Mouse (Mus musculus): Measurements from ENCODE around the gene Atrnl1. TPM values are rescaled to one million over a fixed set of nuclear protein-coding genes. Genes with fewer than 3 reads are reported as not detected.
"Not testable (repeated sequence)": the region's sequence is repeated elsewhere in the genome, so short reads cannot be mapped to it uniquely, and the experiment has no call there.

Atrnl1 gene
- total RNA-seq, 2 experiments from 2014 or later: 110 to 113 TPM

DNA sequence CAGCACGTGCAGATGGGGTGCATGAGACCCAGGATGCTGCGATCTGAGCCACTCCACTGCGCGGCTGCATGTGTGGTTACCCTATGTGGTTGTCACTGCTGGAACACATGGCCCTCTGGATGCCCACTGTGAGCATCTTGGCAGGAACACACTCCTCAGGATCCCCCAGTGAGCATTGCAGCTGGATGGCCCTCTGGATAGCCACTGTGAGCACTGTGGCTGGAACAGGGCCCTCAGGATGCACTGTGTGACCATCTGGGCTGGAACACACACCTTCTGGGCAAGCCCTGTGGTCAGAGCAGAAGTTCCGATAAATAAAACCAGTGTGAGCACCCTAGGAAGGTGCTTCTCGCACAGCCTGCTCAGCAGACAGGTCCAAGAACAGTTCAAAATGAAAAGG, 364.4 kb downstream of the Atrnl1 start:
- intact Hi-C loops (cut with DNase I): no loop called here

GRCm38 (mm10) chr19:57985918-57986900, 375.4 kb downstream of the Atrnl1 start:
- DNase-seq (ENCODE audit: extremely low spot score in 1 of 2, low spot score in 2 of 2): no peak
- intact Hi-C loops (cut with DNase I): no loop called here

More for the DNA sequence above, 364.4 kb downstream of the Atrnl1 start:
- DNase-seq (ENCODE audit: extremely low spot score in 1 of 2, low spot score in 2 of 2): no peak

DNA sequence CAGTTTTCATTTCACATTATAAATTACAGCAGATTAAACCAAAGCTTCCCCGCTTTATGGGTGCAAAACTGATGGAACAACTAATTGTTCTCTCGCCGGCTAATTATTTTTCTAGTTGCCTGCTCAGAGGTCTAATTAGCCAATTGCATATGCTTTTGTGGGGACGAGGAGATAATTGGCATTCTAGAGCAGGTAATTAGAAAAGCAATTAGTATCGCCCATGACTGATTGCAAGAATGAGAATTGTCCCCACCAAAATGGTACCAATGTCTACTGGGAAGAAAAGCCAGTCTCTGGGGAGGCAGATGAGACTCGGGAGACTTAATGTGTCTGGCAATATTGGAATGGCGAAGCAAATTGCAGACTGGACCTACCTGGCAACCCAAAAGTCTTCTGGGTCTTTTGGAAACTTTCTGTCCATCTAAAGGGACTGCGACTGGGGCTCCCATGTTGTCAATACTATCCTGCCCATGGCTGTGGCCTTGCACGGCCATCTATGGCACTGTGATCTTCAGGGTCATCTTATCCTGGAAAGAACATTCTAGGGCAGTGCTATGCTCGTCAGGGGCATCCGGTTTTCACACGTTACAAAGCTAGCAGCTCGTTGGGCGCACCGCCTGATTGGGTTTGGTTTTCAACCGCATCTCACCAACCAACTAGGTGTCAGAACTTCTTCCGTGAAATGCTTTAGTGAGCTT, 377.0 kb downstream of the Atrnl1 start:
- no peak for DNase-seq (ENCODE audit: extremely low spot score in 1 of 2, low spot score in 2 of 2)
- intact Hi-C loops (cut with DNase I): no loop called here

GRCm38 (mm10) chr19:57988559-57989093, 377.8 kb downstream of the Atrnl1 start:
- DNase-seq (ENCODE audit: extremely low spot score in 1 of 2, low spot score in 2 of 2): no peak
- intact Hi-C loops (cut with DNase I): no loop called here

- DNase-seq (ENCODE audit: extremely low spot score in 1 of 2, low spot score in 2 of 2): no peak
- intact Hi-C loops (cut with DNase I): no loop called here
These were observed 380.4 kb downstream of the Atrnl1 start for GRCm38 (mm10) chr19:57991099-57991760.

- intact Hi-C loops (cut with DNase I); DNase-seq (ENCODE audit: extremely low spot score in 1 of 2, low spot score in 2 of 2): not testable (repeated sequence)
These were observed 383.5 kb downstream of the Atrnl1 start for GRCm38 (mm10) chr19:57994174-57994833.

DNA sequence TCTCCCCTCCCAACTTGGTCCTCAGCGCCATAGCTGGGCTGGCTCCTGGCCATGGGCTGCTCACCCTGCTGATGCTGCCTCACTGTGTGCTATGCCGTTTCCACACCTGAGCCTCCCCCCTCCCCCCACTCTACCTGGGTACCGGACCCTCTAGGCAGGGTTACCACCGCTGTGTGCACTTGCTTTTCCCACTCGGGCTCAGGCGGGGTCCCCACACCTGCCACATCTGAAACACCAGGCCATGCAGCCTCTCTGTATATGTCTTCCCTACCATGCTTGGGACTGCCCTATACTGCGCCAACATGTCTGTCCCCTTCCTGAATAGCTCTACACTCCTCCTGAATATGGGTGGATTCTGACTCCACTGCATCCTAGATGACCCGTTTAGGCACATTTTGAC, 384.2 kb downstream of the Atrnl1 start:
- peak in 1 of 2 experiments; percentile 26 for DNase-seq (ENCODE audit: extremely low spot score in 1 of 2, low spot score in 2 of 2)
- intact Hi-C loops (cut with DNase I): no loop called here

DNA sequence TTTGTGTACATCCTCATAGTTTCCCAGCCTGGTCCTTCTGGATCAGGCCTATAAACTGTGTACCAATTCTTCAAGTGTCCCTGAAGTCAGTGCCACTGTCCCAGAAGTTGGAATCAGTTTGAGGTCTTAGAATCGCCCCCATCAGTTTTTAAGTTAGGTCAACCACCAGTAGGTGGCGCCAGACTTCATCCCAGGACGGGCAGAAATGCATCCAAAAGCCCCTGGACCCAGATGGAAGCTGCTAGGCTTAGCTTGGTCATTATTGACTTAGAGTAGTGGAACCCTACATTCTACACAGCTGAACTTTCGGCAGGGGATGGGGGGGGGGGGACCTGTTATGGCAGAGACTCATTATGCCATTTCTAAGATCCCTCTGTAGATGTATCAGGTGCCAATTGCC, 387.1 kb downstream of the Atrnl1 start:
- intact Hi-C loops (cut with DNase I): no loop called here
- DNase-seq (ENCODE audit: extremely low spot score in 1 of 2, low spot score in 2 of 2): peak in 1 of 2 experiments; percentile 51

DNA sequence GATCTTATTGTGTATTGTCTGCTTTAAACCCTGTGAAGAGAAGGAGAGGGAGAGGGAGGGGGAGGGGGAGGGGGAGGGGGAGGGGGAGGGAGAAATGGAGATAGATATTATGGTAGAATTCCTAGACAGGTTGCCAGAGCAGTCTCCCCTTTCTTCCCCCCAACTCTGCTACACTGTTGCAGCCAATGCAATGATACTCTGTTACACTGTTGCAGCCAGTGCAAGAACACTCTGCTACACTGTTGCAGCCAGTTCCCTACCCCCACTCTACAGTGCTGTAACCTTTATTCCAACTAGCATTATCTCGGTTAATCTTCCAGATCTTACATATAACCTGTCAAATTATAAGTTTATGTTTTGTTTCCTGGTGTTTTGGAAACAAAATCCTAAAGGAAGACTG, 400.8 kb downstream of the Atrnl1 start:
- DNase-seq (ENCODE audit: extremely low spot score in 1 of 2, low spot score in 2 of 2): no peak
- intact Hi-C loops (cut with DNase I): no loop called here

GRCm38 (mm10) chr19:58015741-58016140, 404.9 kb downstream of the Atrnl1 start:
- intact Hi-C loops (cut with DNase I): no loop called here
- no peak for DNase-seq (ENCODE audit: extremely low spot score in 1 of 2, low spot score in 2 of 2)

GRCm38 (mm10) chr19:58016561-58017453, 406.0 kb downstream of the Atrnl1 start:
- DNase-seq (ENCODE audit: extremely low spot score in 1 of 2, low spot score in 2 of 2): no peak
- intact Hi-C loops (cut with DNase I): no loop called here

- DNase-seq (ENCODE audit: extremely low spot score in 1 of 2, low spot score in 2 of 2): no peak
- intact Hi-C loops (cut with DNase I): no loop called here
These were observed 406.6 kb downstream of the Atrnl1 start for GRCm38 (mm10) chr19:58017468-58017867.

DNA sequence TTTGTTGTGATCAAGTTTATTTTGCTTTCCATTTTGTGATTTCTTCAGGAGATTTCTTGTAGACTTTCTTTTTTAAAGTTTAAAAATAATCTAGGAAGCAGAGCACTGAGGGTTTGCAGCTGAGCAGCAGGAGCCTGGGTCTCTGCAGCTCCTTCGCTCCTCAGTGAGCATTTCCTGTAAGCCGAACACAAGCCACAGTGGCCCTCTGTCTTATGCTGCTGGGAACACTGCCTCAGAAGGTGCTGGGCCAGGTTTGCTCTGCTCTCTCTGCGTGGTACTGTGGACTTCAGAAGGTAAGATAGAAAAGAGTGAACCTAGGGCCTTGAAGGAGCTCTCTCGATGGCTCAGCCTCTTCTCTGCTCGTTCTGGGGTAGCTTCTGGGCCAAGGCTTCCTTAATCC, 407.9 kb downstream of the Atrnl1 start:
- intact Hi-C loops (cut with DNase I): no loop called here
- no peak for DNase-seq (ENCODE audit: extremely low spot score in 1 of 2, low spot score in 2 of 2)

- no peak for DNase-seq (ENCODE audit: extremely low spot score in 1 of 2, low spot score in 2 of 2)
- intact Hi-C loops (cut with DNase I): no loop called here
These were observed 410.9 kb downstream of the Atrnl1 start for GRCm38 (mm10) chr19:58021514-58022284.

- no peak for DNase-seq (ENCODE audit: extremely low spot score in 1 of 2, low spot score in 2 of 2)
- intact Hi-C loops (cut with DNase I): no loop called here
These were observed 412.5 kb downstream of the Atrnl1 start for GRCm38 (mm10) chr19:58023216-58023825.

DNA sequence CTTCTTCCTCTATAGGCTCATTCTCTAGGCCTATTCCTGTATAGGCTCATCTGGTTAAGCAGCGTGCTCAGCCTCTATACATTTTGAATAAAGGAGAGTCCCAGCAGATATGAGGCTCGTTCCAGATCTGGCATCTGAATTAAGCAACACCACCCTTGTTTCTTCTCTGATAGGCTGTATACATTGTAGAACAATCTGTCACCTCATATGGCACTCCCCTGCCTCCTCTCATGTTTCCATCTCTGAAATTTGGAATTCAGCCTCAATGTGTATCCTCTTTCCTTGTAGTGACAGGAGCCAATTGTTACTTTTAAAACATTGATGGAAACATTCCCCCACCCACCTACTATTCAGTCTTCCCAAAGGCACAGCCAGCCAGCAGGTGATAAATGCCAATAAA, 414.2 kb downstream of the Atrnl1 start:
- intact Hi-C loops (cut with DNase I): no loop called here
- no peak for DNase-seq (ENCODE audit: extremely low spot score in 1 of 2, low spot score in 2 of 2)

DNA sequence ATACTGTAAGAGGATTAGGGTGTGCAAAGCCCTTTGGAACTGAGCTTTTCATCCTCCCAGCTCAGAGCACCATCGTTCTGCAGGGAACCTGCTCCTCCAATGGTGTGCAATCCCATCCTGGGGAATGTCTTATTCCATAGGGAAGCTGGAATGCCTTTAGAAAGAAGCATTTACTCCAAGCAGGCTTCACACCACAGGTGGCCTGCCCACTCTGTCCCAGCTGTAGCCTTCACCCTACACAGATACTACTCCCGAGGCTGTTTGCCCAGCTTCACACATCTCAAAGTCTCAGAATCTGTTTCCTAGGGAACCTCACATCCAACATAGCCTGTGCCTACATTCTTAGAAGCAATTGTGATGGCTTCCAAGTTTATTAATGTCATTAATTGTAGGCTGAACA, 418.8 kb downstream of the Atrnl1 start:
- intact Hi-C loops (cut with DNase I): no loop called here

More for the DNA sequence above, 418.8 kb downstream of the Atrnl1 start:
- DNase-seq (ENCODE audit: extremely low spot score in 1 of 2, low spot score in 2 of 2): peak; percentile 34 to 63
